Comparison of ENCODE assay signal across 8 mouse cellular contexts in the genomic region with DNA sequence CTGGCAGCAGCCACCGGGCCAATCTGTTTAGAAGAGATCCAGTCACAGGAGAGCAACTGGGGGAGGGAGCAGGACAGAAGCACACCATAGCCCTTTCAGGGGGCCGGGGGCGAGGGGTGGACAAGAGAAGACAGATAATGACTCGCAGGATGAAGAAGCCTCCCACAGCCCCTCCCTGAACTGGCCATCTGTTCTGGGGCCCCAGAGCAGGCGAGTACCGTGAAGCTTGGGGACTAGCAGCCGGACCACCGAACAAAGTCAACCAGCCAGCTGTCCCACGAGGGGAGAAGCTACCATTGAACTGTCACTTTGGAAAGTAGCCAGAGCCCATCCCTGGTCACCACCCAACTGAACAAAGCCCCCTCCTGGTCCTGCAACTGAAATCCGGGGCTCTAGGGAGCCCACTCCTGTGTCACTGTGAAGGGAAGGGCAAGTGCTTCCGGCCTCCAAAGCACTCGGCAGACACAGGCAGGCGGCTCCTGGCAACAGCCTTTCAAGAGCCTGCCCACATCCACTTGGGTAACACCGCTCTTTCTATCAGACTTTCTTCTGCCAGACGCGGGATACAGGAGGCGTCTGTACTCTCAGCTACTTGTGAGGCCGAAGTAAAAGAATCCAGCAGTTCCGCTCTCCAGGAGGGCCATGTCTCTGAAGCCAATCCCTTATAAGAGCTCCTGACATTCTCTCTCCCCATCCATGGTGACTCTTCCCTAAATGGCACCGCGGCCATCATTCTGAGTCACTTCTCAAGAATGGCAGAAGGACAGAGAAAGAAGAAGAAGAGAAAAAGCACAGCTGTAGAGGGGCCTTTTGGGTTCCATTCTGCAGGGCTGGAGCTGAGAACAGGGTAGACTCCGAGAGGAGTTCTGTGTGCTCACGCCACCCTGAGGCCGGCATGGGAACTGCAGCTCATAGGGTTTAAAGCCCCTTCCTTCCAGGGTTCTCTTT. TPM values are rescaled to one million over a fixed set of nuclear protein-coding genes. Genes with fewer than 3 reads are reported as not detected.
DNase-seq lines count a peak whose midpoint lies in the region; ATAC-seq and TF ChIP-seq lines count a peak whose summit lies in the region.

No protein-coding gene starts in this region.

- H3K4me1 ChIP-seq in embryonic facial prominence, embryonic 14.5 days (ENCODE audit: control insufficient read depth, insufficient read depth, low read length): peaks cover 13% of the 10 kb centered on the region
- H3K4me1 ChIP-seq in lung, postnatal 0 days (ENCODE audit: insufficient read depth, low read depth, low read length): no peaks in the 10 kb centered on the region; the same call in 1 of the 2 replicates

- H3K4me2 ChIP-seq in embryonic facial prominence, embryonic 14.5 days (ENCODE audit: low read depth, low read length): peak overlapping the region; percentile 23
- peak overlapping the region; percentile 38 for H3K4me2 ChIP-seq in lung, postnatal 0 days (replicated peaks; ENCODE audit: low read depth, low read length)

- H3K27ac ChIP-seq in embryonic facial prominence, embryonic 14.5 days (replicated peaks; ENCODE audit: low read depth, low read length): 0 out of 2 replicates have a peak overlapping the region, but pooled peaks have one; percentile 39
- peak overlapping the region; percentile 11; the same call in 1 of the 2 replicates for H3K27ac ChIP-seq in lung, postnatal 0 days (ENCODE audit: low read length)

- WGBS in embryonic facial prominence, embryonic 14.5 days: 17% methylated on average over 19 of the region's 24 CpGs
- WGBS in lung, postnatal 0 days: 16% methylated on average over 24 of the region's 24 CpGs

- peak; percentile 44 to 63 for DNase-seq in CD8-positive naive resting alpha-beta T cell, adult 2 months (ENCODE audit: low read depth in 2 of 2, low spot score in 2 of 2)
- DNase-seq in ZHBTc4 (ENCODE audit: low read depth, low spot score): peak; percentile 86
- peak; percentile 60 for DNase-seq in embryonic facial prominence, embryonic 14.5 days (ENCODE audit: low spot score)
- DNase-seq in heart, postnatal 36 days: peak; percentile 10 to 37
- peak; percentile 42 for DNase-seq in layer of hippocampus, adult 9-11 months
- peak; percentile 79 for DNase-seq in lung, postnatal 0 days (ENCODE audit: low spot score)
- DNase-seq in retina, postnatal 1 day: peak; percentile 91

- no peak for TF ChIP-seq EP300 in lung, postnatal 0 days (IDR thresholded peaks at IDR 0.05)

- TF ChIP-seq CTCF in lung, postnatal 0 days (IDR thresholded peaks at IDR 0.05): peak; percentile 79

- no peaks in the 10 kb centered on the region for H3K9me3 ChIP-seq in embryonic facial prominence, embryonic 14.5 days (ENCODE audit: control insufficient read depth, low read length)
- no peaks in the 10 kb centered on the region for H3K9me3 ChIP-seq in lung, postnatal 0 days (ENCODE audit: low read length)

- no peaks in the 10 kb centered on the region for H3K36me3 ChIP-seq in embryonic facial prominence, embryonic 14.5 days (ENCODE audit: control insufficient read depth, insufficient read depth, low read length)
- no peaks in the 10 kb centered on the region for H3K36me3 ChIP-seq in lung, postnatal 0 days (ENCODE audit: insufficient read depth, low read length)

- intact Hi-C loops in heart, postnatal 36 days (cut with DNase I): no loop called here

- ATAC-seq in embryonic facial prominence, embryonic 14.5 days (ENCODE audit: low read depth): peak; percentile 70
- peak; percentile 86 for ATAC-seq in lung, postnatal 0 days
- no peak; the same call in 1 of the 2 replicates for ATAC-seq in erythroblast, adult 5-6 weeks (replicated peaks; ENCODE audit: low FRiP score, poor library complexity, severe bottlenecking)

- H3K27me3 ChIP-seq in embryonic facial prominence, embryonic 14.5 days (replicated peaks; ENCODE audit: control insufficient read depth, insufficient read depth, low read length): no peaks in the 10 kb centered on the region
- H3K27me3 ChIP-seq in lung, postnatal 0 days (replicated peaks; ENCODE audit: insufficient read depth, low read length): no peaks in the 10 kb centered on the region

- H3K9ac ChIP-seq in embryonic facial prominence, embryonic 14.5 days (ENCODE audit: low read depth, low read length): peak overlapping the region; percentile 23; the same call in 1 of the 2 replicates
- H3K9ac ChIP-seq in lung, postnatal 0 days (replicated peaks; ENCODE audit: low read depth): no peak overlapping the region

- no peak overlapping the region for H3K4me3 ChIP-seq in embryonic facial prominence, embryonic 14.5 days (ENCODE audit: low read depth, low read length)
- 0 out of 2 replicates have a peak overlapping the region, but pooled peaks have one; percentile 3 for H3K4me3 ChIP-seq in lung, postnatal 0 days (ENCODE audit: low read depth, low read length)

RNA-seq across cellular contexts. Expression of a gene that starts 7.2 kb away (rescaled TPM):
- 0.71 and 1.0 TPM in 2 replicates for polyA plus RNA-seq in embryonic facial prominence, embryonic 14.5 days (2014; fragmentation: Nextera tagmentation; extraction: Ambion mirVana)
- total RNA-seq in heart, postnatal 36 days (2021): not detected
- 3.9 and 4.0 TPM in 2 replicates for polyA plus RNA-seq in lung, postnatal 0 days (2015; fragmentation: Nextera tagmentation; extraction: Ambion mirVana)
- total RNA-seq in erythroblast, adult 5-6 weeks (2015; ENCODE audit: low replicate concordance): 0.63 TPM in 1 of 2 replicates, not detected in the other
- total RNA-seq in erythroblast, adult 5-6 weeks (2017; ENCODE audit: low replicate concordance): 0.56 TPM in 1 of 2 replicates, not detected in the other

RNA-seq across cellular contexts. Expression of a gene that starts 37.0 kb away (rescaled TPM):
- polyA plus RNA-seq in embryonic facial prominence, embryonic 14.5 days (2014; fragmentation: Nextera tagmentation; extraction: Ambion mirVana): 23.4 and 27.7 TPM in 2 replicates
- 10 to 100 TPM; 17.6 to 18.3 TPM for total RNA-seq in heart, postnatal 36 days (2021)
- 18.6 and 19.0 TPM in 2 replicates for polyA plus RNA-seq in lung, postnatal 0 days (2015; fragmentation: Nextera tagmentation; extraction: Ambion mirVana)
- total RNA-seq in erythroblast, adult 5-6 weeks (2015; ENCODE audit: low replicate concordance): 14.2 and 18.3 TPM in 2 replicates
- 11.7 and 12.7 TPM in 2 replicates for total RNA-seq in erythroblast, adult 5-6 weeks (2017; ENCODE audit: low replicate concordance)

RNA-seq across cellular contexts. Expression of a gene that starts 37.9 kb away (rescaled TPM):
- polyA plus RNA-seq in embryonic facial prominence, embryonic 14.5 days (2014; fragmentation: Nextera tagmentation; extraction: Ambion mirVana): 23.6 and 25.6 TPM in 2 replicates
- 1 to 10 TPM; 2.6 to 3.9 TPM for total RNA-seq in heart, postnatal 36 days (2021)
- 14.3 and 15.1 TPM in 2 replicates for polyA plus RNA-seq in lung, postnatal 0 days (2015; fragmentation: Nextera tagmentation; extraction: Ambion mirVana)
- total RNA-seq in erythroblast, adult 5-6 weeks (2015; ENCODE audit: low replicate concordance): 6.3 and 13.6 TPM in 2 replicates
- 5.7 and 7.5 TPM in 2 replicates for total RNA-seq in erythroblast, adult 5-6 weeks (2017; ENCODE audit: low replicate concordance)

Comparison
In these comparisons a context has a peak if more than half of its experiments do, and no peak if none do; other contexts are left out.
1. DNase-seq: peak in every context shown above with its lines; median percentile 91 in retina, postnatal 1 day; 86 in ZHBTc4; 79 in lung, postnatal 0 days; 60 in embryonic facial prominence, embryonic 14.5 days; 54 in CD8-positive naive resting alpha-beta T cell, adult 2 months; 42 in layer of hippocampus, adult 9-11 months; 24 in heart, postnatal 36 days.